Mouse (Mus musculus): ENCODE data around the gene Cebpzos. TPM values are rescaled to one million over a fixed set of nuclear protein-coding genes. Genes with fewer than 3 reads are reported as not detected.

Gene Cebpzos
- 111 and 118 TPM in 2 replicates for polyA plus RNA-seq (2016; fragmentation: Nextera tagmentation; extraction: Ambion mirVana)

DNA sequence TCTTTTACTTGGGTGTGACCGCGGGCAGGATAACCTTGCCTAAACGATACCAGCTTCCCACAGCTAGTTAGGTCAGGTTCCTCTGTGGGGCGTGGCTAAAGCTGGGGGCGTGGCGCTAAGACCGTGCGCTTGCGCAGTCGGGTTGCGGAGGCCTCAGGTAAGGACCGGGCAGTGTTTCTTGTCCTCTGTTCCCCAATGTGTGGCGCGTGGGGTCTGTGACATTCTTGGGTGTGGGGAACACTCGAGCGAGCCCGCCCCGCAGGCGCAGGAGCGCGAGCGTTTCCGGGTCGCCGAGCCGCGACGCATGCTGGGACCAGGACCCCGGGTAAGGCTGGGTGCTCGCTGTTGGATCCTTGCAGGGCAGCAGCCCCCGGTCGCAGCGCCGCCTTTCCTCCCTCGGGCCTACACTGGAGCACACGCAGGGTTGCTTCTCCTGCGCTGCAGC, at the start of gene Cebpzos:
Cebpzos (plus strand) TSS at position 132 of the 445 bp plus-strand sequence.
- Histone ChIP-seq H3K27ac (peak within 1 kb of the TSS; percentile 92), H3K36me3 (peaks cover 35% of the 10 kb centered on the region), H3K4me3 (peak within 1 kb of the TSS; percentile 73), H3K9me3 (no peaks in the 10 kb centered on the region), H3K27me3 (ENCODE audit: insufficient read depth, poor library complexity, severe bottlenecking) (no peaks in the 10 kb centered on the region), H3K4me1 (replicated peaks) (peaks cover 19% of the 10 kb centered on the region)
- peak; percentile 89 for DNase-seq (ENCODE audit: low spot score)
- under 1% methylated on average over 37 of the region's 37 CpGs for WGBS

DNA sequence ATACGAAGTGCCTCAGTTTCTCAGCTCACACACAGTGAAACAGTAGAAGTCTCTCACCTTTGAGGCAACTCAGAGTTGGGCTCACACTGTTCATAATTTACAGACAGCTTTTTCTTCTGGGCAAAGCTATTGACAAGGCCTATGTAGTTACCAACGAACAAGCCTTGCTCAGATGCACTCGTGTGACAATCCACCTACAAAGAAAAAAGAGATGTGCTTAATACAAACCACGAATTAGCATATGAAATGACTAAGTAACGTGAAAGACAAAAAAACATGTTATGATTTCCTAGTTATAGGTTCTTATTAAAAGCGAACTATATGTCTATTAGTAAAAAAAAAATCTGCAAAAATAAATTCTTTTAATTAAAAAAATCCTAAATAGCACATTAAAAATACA, 42.4 kb upstream of the Cebpzos start:
- no peak overlapping the region for H3K27ac ChIP-seq
- WGBS, result 88% methylated on average over 6 of the region's 6 CpGs
- no peaks in the 10 kb centered on the region for H3K27me3 ChIP-seq (ENCODE audit: insufficient read depth, poor library complexity, severe bottlenecking)
- no peaks in the 10 kb centered on the region for H3K4me1 ChIP-seq (replicated peaks)
- no peak overlapping the region for H3K4me3 ChIP-seq
- H3K36me3 ChIP-seq, result peaks cover 14% of the 10 kb centered on the region; the same call in 1 of the 2 replicates
- DNase-seq (ENCODE audit: low spot score), result no peak
- H3K9me3 ChIP-seq, result no peaks in the 10 kb centered on the region

GRCm38 (mm10) chr17:78881878-78882304, 34.4 kb upstream of the Cebpzos start:
- Histone ChIP-seq H3K9me3 (peaks cover 4% of the 10 kb centered on the region; the same call in 1 of the 2 replicates), H3K27me3 (ENCODE audit: insufficient read depth, poor library complexity, severe bottlenecking) (no peaks in the 10 kb centered on the region), H3K4me1 (replicated peaks) (peaks cover 20% of the 10 kb centered on the region), H3K27ac (peak overlapping the region; percentile 86), H3K36me3 (0 out of 2 replicates have a peak, but pooled peaks cover 5% of the 10 kb centered on the region), H3K4me3 (peak overlapping the region; percentile 65)
- DNase-seq (ENCODE audit: low spot score), result no peak
- WGBS, result 12% methylated on average over 7 of the region's 7 CpGs

DNA sequence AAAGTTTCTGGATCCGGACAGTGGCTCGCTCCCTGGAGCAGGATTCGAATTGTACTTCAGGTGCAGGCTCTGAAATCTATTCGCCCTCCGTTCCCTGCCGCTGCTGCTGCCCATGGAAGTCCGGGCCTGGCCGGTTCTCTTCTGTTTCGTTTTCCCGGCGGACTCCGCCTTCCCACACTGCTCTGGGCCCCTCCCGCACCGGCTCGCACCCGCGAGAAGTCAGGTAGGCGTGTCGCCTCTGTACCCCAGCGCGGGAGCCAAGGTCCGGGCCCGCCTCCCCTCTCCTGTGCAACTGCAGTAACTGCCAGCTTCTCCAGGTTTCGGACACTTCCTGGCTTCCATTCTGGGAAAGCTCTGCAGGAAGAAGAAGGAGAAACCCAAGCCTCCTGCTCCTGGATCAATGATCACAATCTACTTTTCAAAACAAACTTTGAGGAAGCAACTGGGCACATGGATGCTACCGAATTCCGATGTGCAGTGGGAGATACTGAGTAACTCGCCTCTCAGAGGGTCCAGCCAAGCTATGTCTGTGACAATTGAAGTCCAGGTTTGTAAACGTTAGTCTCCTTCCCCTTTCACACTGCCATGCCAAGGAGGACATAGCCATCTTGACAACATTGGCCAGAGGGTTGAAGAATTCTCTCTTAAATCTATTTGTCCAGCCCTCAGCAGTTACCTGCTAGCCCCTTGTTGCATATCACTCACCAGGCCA, 33.7 kb upstream of the Cebpzos start, which contains the start of gene Eif2ak2:
Eif2ak2 (minus strand) TSS at position 173 of the 712 bp plus-strand sequence.
- Histone ChIP-seq H3K4me3 (peak within 1 kb of the TSS; percentile 65), H3K9me3 (peaks cover 4% of the 10 kb centered on the region; the same call in 1 of the 2 replicates), H3K27ac (peak within 1 kb of the TSS; percentile 86), H3K36me3 (0 out of 2 replicates have a peak, but pooled peaks cover 4% of the 10 kb centered on the region), H3K4me1 (replicated peaks) (peaks cover 20% of the 10 kb centered on the region), H3K27me3 (ENCODE audit: insufficient read depth, poor library complexity, severe bottlenecking) (no peaks in the 10 kb centered on the region)
- WGBS, result 3% methylated on average over 28 of the region's 28 CpGs
- DNase-seq (ENCODE audit: low spot score), result peak; percentile 79

DNA sequence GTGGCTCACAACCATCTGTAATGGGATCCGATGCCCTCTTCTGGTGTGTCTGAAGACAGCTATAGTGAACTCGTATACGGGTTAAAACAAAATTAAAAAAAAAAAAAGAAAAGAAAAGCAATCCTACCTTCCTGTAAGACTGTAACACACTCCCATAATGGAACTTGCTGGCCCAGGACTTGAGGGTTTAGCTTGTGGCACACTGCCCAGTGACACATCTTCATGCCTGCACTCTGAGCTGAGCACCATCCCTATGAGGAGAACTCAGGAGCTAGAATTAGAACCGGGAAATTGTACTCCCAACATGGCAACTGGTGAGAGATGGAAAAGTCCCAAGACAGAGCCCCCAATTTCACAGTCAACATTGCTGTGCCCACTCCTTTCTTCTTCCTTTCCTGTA, 33.0 kb upstream of the Cebpzos start:
- Histone ChIP-seq H3K36me3 (no peaks in the 10 kb centered on the region), H3K27ac (no peak overlapping the region), H3K9me3 (peaks cover 4% of the 10 kb centered on the region; the same call in 1 of the 2 replicates), H3K4me1 (replicated peaks) (peaks cover 20% of the 10 kb centered on the region), H3K4me3 (no peak overlapping the region), H3K27me3 (ENCODE audit: insufficient read depth, poor library complexity, severe bottlenecking) (no peaks in the 10 kb centered on the region)
- no peak for DNase-seq (ENCODE audit: low spot score)
- 96% methylated on average over 4 of the region's 4 CpGs for WGBS

GRCm38 (mm10) chr17:78885286-78886065, 30.8 kb upstream of the Cebpzos start:
- 88% methylated on average over 5 of the region's 5 CpGs for WGBS
- Histone ChIP-seq H3K27ac (no peak overlapping the region), H3K36me3 (no peaks in the 10 kb centered on the region), H3K4me1 (replicated peaks) (peaks cover 20% of the 10 kb centered on the region), H3K27me3 (ENCODE audit: insufficient read depth, poor library complexity, severe bottlenecking) (no peaks in the 10 kb centered on the region), H3K4me3 (no peak overlapping the region), H3K9me3 (peaks cover 4% of the 10 kb centered on the region; the same call in 1 of the 2 replicates)
- DNase-seq (ENCODE audit: low spot score), result no peak

GRCm38 (mm10) chr17:78888554-78888953, 27.7 kb upstream of the Cebpzos start:
- no peak for DNase-seq (ENCODE audit: low spot score)
- H3K27me3 ChIP-seq (ENCODE audit: insufficient read depth, poor library complexity, severe bottlenecking), result no peaks in the 10 kb centered on the region
- no peak overlapping the region for H3K27ac ChIP-seq
- H3K4me3 ChIP-seq, result no peak overlapping the region
- WGBS, result 88% methylated on average over 4 of the region's 4 CpGs
- no peaks in the 10 kb centered on the region for H3K36me3 ChIP-seq
- H3K4me1 ChIP-seq (replicated peaks), result no peaks in the 10 kb centered on the region
- H3K9me3 ChIP-seq, result peaks cover 4% of the 10 kb centered on the region; the same call in 1 of the 2 replicates

DNA sequence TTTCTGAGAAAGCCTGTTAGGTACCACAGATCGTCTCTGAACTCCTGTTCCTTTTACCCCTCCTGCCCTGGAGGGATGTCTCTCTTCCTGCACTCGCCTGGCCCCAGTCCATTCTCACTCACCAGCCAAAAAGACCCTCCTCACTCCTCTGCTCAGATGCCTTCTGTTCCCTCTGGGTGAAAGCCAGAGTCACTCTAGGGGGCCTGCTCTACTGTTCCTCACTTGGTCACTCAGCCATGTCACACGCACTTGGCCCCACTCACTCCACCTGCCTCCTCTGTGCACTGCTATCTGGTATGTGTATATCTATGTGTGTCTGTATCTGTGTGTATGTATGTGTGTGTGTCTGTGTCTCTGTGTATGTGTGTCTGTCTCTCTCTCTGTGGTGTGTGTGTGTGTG, 27.1 kb upstream of the Cebpzos start:
- peaks cover 4% of the 10 kb centered on the region; the same call in 1 of the 2 replicates for H3K9me3 ChIP-seq
- DNase-seq (ENCODE audit: low spot score), result no peak

DNA sequence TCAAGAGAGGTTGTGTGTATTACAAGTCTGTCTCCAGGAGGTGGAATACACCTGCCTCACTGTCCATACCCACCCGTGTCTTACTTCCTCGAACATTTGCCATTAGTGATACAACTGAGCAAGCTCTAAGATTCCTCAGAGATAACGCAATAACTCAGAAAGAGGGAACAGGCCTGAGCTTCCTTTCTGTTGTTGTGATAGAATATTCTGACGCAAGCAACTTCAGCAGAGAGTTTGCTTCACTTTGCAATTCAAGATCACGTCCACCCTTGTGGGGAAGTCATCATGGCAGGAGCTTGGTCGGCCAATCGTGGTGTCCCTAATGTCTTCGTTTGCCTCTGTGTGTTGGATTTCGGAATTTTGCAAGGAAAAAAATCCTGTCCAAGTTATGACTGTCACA, 25.3 kb upstream of the Cebpzos start:
- 87% methylated on average over 9 of the region's 9 CpGs for WGBS
- H3K4me3 ChIP-seq, result no peak overlapping the region
- no peak for DNase-seq (ENCODE audit: low spot score)
- no peaks in the 10 kb centered on the region for H3K36me3 ChIP-seq
- no peaks in the 10 kb centered on the region for H3K27me3 ChIP-seq (ENCODE audit: insufficient read depth, poor library complexity, severe bottlenecking)
- H3K4me1 ChIP-seq (replicated peaks), result no peaks in the 10 kb centered on the region
- H3K27ac ChIP-seq, result no peak overlapping the region
- no peaks in the 10 kb centered on the region for H3K9me3 ChIP-seq

More for the DNA sequence above, 27.1 kb upstream of the Cebpzos start:
- no peak overlapping the region for H3K27ac ChIP-seq
- no peaks in the 10 kb centered on the region for H3K36me3 ChIP-seq
- no peak overlapping the region for H3K4me3 ChIP-seq
- H3K4me1 ChIP-seq (replicated peaks), result no peaks in the 10 kb centered on the region
- H3K27me3 ChIP-seq (ENCODE audit: insufficient read depth, poor library complexity, severe bottlenecking), result no peaks in the 10 kb centered on the region
- 62% methylated on average over 3 of the region's 3 CpGs for WGBS

GRCm38 (mm10) chr17:78894991-78895390, 21.3 kb upstream of the Cebpzos start:
- Histone ChIP-seq H3K27me3 (ENCODE audit: insufficient read depth, poor library complexity, severe bottlenecking) (no peaks in the 10 kb centered on the region), H3K4me3 (no peak overlapping the region), H3K27ac (no peak overlapping the region), H3K36me3 (no peaks in the 10 kb centered on the region), H3K4me1 (replicated peaks) (no peaks in the 10 kb centered on the region), H3K9me3 (no peaks in the 10 kb centered on the region)
- 83% methylated on average over 7 of the region's 7 CpGs for WGBS
- DNase-seq (ENCODE audit: low spot score), result no peak

DNA sequence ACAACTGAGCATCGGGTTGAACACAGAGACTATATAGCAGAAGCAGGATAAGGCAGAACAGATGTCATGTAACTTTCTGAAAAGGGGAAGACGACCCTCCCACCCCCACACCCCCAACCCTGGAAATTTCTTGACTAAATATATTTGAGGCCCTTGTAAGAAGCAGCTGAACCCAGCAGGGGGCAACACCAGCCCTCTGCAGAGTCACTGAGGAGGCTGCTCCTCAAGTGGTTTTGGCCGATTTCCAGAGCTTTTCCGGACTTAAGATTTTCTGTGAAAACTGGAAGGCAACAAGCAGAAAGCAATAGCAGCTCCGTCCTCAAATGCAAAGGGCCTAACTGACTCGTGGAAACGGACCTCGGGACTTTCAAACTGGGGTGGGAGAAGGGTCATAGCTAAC, 20.9 kb upstream of the Cebpzos start:
- H3K4me1 ChIP-seq (replicated peaks), result no peaks in the 10 kb centered on the region
- H3K4me3 ChIP-seq, result no peak overlapping the region
- no peaks in the 10 kb centered on the region for H3K36me3 ChIP-seq
- no peak overlapping the region for H3K27ac ChIP-seq
- no peak for DNase-seq (ENCODE audit: low spot score)
- H3K27me3 ChIP-seq (ENCODE audit: insufficient read depth, poor library complexity, severe bottlenecking), result no peaks in the 10 kb centered on the region
- 52% methylated on average over 8 of the region's 8 CpGs for WGBS
- no peaks in the 10 kb centered on the region for H3K9me3 ChIP-seq

GRCm38 (mm10) chr17:78903158-78903557, 13.1 kb upstream of the Cebpzos start:
- no peaks in the 10 kb centered on the region for H3K9me3 ChIP-seq
- no peak overlapping the region for H3K4me3 ChIP-seq
- no peaks in the 10 kb centered on the region for H3K36me3 ChIP-seq
- WGBS, result 83% methylated on average over 2 of the region's 2 CpGs
- no peak for DNase-seq (ENCODE audit: low spot score)
- no peak overlapping the region for H3K27ac ChIP-seq
- no peaks in the 10 kb centered on the region for H3K4me1 ChIP-seq (replicated peaks)
- no peaks in the 10 kb centered on the region for H3K27me3 ChIP-seq (ENCODE audit: insufficient read depth, poor library complexity, severe bottlenecking)

- Histone ChIP-seq H3K4me1 (replicated peaks) (no peaks in the 10 kb centered on the region), H3K27me3 (ENCODE audit: insufficient read depth, poor library complexity, severe bottlenecking) (no peaks in the 10 kb centered on the region), H3K36me3 (no peaks in the 10 kb centered on the region), H3K27ac (no peak within 1 kb of the TSS), H3K9me3 (no peaks in the 10 kb centered on the region), H3K4me3 (no peak within 1 kb of the TSS)
- WGBS, result 85% methylated on average over 5 of the region's 5 CpGs
- DNase-seq (ENCODE audit: low spot score), result no peak
These were observed 9.4 kb upstream of the Cebpzos start, which contains the start of gene Sult6b1 for GRCm38 (mm10) chr17:78906892-78907291. Sult6b1 (minus strand) TSS chr17:78906992.
